Mouse (Mus musculus) heart, embryonic 12.5 days (tissue): ENCODE results near the gene Pdk1. TPM values are rescaled to one million over a fixed set of nuclear protein-coding genes. Genes with fewer than 3 reads are reported as not detected.

Experiments used
- ATAC-seq: fragments of 200-750 bp; cut with Nextera tagmentation; 2 replicates; pipeline ENCODE4 v1.8.0; 2017; ENCODE audit warnings: moderate TSS enrichment, moderate library complexity; ENCODE audit not compliant: insufficient number of reproducible peaks, low FRiP score
- H3K27ac ChIP-seq: fragments of 300-500 bp; sonication (generic); 2 replicates; pipeline ENCODE4 v1.5.1; 2016; ENCODE audit warnings: mild to moderate bottlenecking, moderate library complexity; ENCODE audit not compliant: poor library complexity, severe bottlenecking
- H3K27me3 ChIP-seq: fragments of 300-500 bp; sonication (generic); replicated peaks from 2 replicates; pipeline ENCODE4 v1.6.1; 2016; ENCODE audit warnings: mild to moderate bottlenecking, moderate library complexity
- H3K36me3 ChIP-seq: fragments of 300-500 bp; sonication (generic); 2 replicates; pipeline ENCODE4 v1.6.1; 2016; ENCODE audit warnings: mild to moderate bottlenecking, moderate library complexity
- H3K4me1 ChIP-seq: fragments of 300-500 bp; sonication (generic); replicated peaks from 2 replicates; pipeline ENCODE4 v1.6.1; 2016; ENCODE audit warnings: mild to moderate bottlenecking
- H3K4me2 ChIP-seq: fragments of 300-500 bp; sonication (generic); 2 replicates; pipeline ENCODE4 v1.6.1; 2016; ENCODE audit warnings: mild to moderate bottlenecking, moderate library complexity
- H3K4me3 ChIP-seq: fragments of 300-500 bp; sonication (generic); 2 replicates; pipeline ENCODE4 v1.5.1; 2016; ENCODE audit warnings: mild to moderate bottlenecking
- H3K9ac ChIP-seq: fragments of 300-500 bp; sonication (generic); 2 replicates; pipeline ENCODE4 v1.6.1; 2016; ENCODE audit warnings: mild to moderate bottlenecking, moderate library complexity
- H3K9me3 ChIP-seq: fragments of 300-500 bp; sonication (generic); replicated peaks from 2 replicates; pipeline ENCODE4 v1.6.1; 2016; ENCODE audit warnings: mild to moderate bottlenecking, moderate library complexity
- WGBS: fragments of 180-500 bp; shearing (Covaris S2); methylation state at CpG from one replicate; pipeline ENCODE4 v1.1.7; 2016; 5-methylcytosine and 5-hydroxymethylcytosine counted together
- polyA plus RNA-seq: library from polyadenylated mRNA; unstranded; fragments of >200 nt; fragmentation: Nextera tagmentation; extraction: Ambion mirVana; gene quantifications from 2 replicates; pipeline ENCODE4 v1.2.1, GENCODE M21; 2016

Gene Pdk1
- polyA plus RNA-seq, 1 experiment from 2014 or later, result 108 TPM

- Histone ChIP-seq H3K4me3 (no peak overlapping the region), H3K4me1 (peaks cover 16% of the 10 kb centered on the region), H3K27ac (peak overlapping the region; percentile 81), H3K27me3 (no peaks in the 10 kb centered on the region), H3K36me3 (no peaks in the 10 kb centered on the region), H3K9ac (no peak overlapping the region), H3K9me3 (peaks cover 6% of the 10 kb centered on the region; the same call in 1 of the 2 replicates), H3K4me2 (no peak overlapping the region)
- 41% methylated on average over 6 of the region's 6 CpGs for WGBS
- no peak for ATAC-seq
These were observed 65.8 kb downstream of the Pdk1 start for GRCm38 (mm10) chr2:71938716-71939393.

GRCm38 (mm10) chr2:71941005-71941720 is 68.1 kb downstream of the Pdk1 start:
- Histone ChIP-seq H3K27ac (no peak overlapping the region), H3K4me1 (peaks cover 16% of the 10 kb centered on the region), H3K9me3 (peaks cover 6% of the 10 kb centered on the region; the same call in 1 of the 2 replicates), H3K36me3 (no peaks in the 10 kb centered on the region), H3K27me3 (no peaks in the 10 kb centered on the region), H3K9ac (no peak overlapping the region), H3K4me2 (no peak overlapping the region), H3K4me3 (no peak overlapping the region)
- WGBS, result 87% methylated on average over 3 of the region's 3 CpGs
- ATAC-seq, result no peak

- Histone ChIP-seq H3K36me3 (no peaks in the 10 kb centered on the region), H3K27me3 (no peaks in the 10 kb centered on the region), H3K4me1 (peaks cover 16% of the 10 kb centered on the region), H3K27ac (no peak overlapping the region), H3K4me3 (no peak overlapping the region), H3K9me3 (peaks cover 6% of the 10 kb centered on the region; the same call in 1 of the 2 replicates), H3K9ac (no peak overlapping the region), H3K4me2 (no peak overlapping the region)
- WGBS, result 85% methylated on average over 5 of the region's 5 CpGs
- no peak for ATAC-seq
These were observed 68.7 kb downstream of the Pdk1 start for GRCm38 (mm10) chr2:71941721-71942087.

- Histone ChIP-seq H3K4me2 (no peak overlapping the region), H3K9ac (no peak overlapping the region), H3K4me3 (no peak overlapping the region), H3K27me3 (no peaks in the 10 kb centered on the region), H3K36me3 (no peaks in the 10 kb centered on the region), H3K27ac (no peak overlapping the region), H3K9me3 (0 out of 2 replicates have a peak, but pooled peaks cover 4% of the 10 kb centered on the region), H3K4me1 (no peaks in the 10 kb centered on the region)
- WGBS, result 87% methylated on average over 4 of the region's 4 CpGs
- no peak for ATAC-seq
These were observed 78.2 kb downstream of the Pdk1 start for GRCm38 (mm10) chr2:71951212-71951611.

Other genes with a start within 250 kb of the Pdk1 start
- 115 and 130 TPM in 2 replicates for gene Itga6, start 127.6 kb upstream of the Pdk1 start, polyA plus RNA-seq
- 5.2 and 5.3 TPM in 2 replicates for gene Rapgef4, start 108.0 kb downstream of the Pdk1 start, polyA plus RNA-seq